Mouse (Mus musculus) ES-E14 (cell line): ENCODE measurements at regions not wholly inside any gene's neighbourhood (a gene's known extent, or its start where the extent isn't known, plus 50 kb on each side); places are given as distances from the start of the nearest gene placed in this dataset.

Source experiments
- HCFC1 ChIP-seq: IDR thresholded peaks from 2 replicates; pipeline ENCODE4 v1.6.1; 2012; ENCODE audit warnings: low read length, inconsistent platforms, borderline replicate concordance; ENCODE audit not compliant: insufficient read depth
- MAFK ChIP-seq: IDR thresholded peaks from 2 replicates; pipeline ENCODE4 v1.6.1; 2014; ENCODE audit warnings: mild to moderate bottlenecking, low read depth, low read length, inconsistent platforms; ENCODE audit not compliant: insufficient read depth

DNA sequence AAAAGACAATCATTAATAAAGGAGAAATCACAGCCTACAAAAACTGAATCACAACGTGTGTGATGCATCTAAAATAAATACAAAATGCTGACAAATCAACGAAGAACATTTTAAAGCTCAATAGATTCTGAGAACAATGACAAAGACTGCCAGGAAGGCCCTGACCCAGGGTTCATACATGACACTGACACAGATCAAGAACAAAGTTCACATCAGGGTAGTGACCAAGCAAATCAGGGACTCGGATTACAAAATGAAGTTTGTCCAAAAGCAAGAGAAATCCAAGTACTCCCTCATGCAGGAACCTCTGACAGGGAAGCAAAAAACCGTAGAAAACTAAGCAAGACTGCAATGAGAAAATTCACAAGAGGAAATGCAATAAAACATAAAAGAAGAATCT is 94.1 kb upstream of the Spred1 start:
- TF ChIP-seq MAFK (no peak), HCFC1 (no peak)
